Mouse (Mus musculus) left cerebral cortex, adult 2 months (tissue): ENCODE measurements around the gene Ncbp1. TPM values are rescaled to one million over a fixed set of nuclear protein-coding genes. Genes with fewer than 3 reads are reported as not detected.

Source experiments
- DNase-seq, 2 experiments: peaks; one replicate each; pipeline ENCODE4 v3.0.0; 2021 to 2022; ENCODE audit warnings: low spot score in 2 of 2, mixed read lengths in 1 of 2; ENCODE audit errors: extremely low spot score in 1 of 2
- H3K27ac ChIP-seq: fragments of 200-600 bp; 2 replicates; pipeline ENCODE4 v1.8.1; 2022
- H3K4me3 ChIP-seq: fragments of 200-600 bp; 2 replicates; pipeline ENCODE4 v1.8.1; 2022
- CTCF ChIP-seq: fragments of 200-600 bp; IDR thresholded peaks from 2 replicates; pipeline ENCODE4 v1.8.1; 2022; ENCODE audit warnings: antibody characterized with exemption, mild to moderate bottlenecking, moderate library complexity
- intact Hi-C: fragments of 180-260 bp; cut with DNase I; formaldehyde crosslinking; loops from one replicate; pipeline ENCODE4 v1.15.1; 2025
- long read RNA-seq, 2 experiments: library from polyadenylated mRNA; stranded (forward); transcript quantifications; one replicate each; pipeline ENCODE4 v2.0.0; 2021; ENCODE audit warnings: borderline mapping rate in 2 of 2
- total RNA-seq, 2 experiments: library from RNA; stranded (reverse); gene quantifications; 2 replicates each; pipeline ENCODE4 v1.2.3; 2021

The Ncbp1 gene
- 10 to 100 TPM; 47.4 to 49.5 TPM for total RNA-seq
- long read RNA-seq, experiment 1, transcript Ncbp1-201 (23 exons, 3,010 nt), result major isoform, 26 of 29 reads
- long read RNA-seq, experiment 1, partial matches to known transcripts, result 1 of 29 reads
- long read RNA-seq, experiment 1, other reads (novel, unspliced or antisense), result 2 of 29 reads
- long read RNA-seq, experiment 2, transcript Ncbp1-201 (23 exons, 3,010 nt), result major isoform, 22 of 30 reads
- long read RNA-seq, experiment 2, partial matches to known transcripts, result 1 of 30 reads
- long read RNA-seq, experiment 2, other reads (novel, unspliced or antisense), result 7 of 30 reads

GRCm38 (mm10) chr4:46138287-46139222 is at the start of gene Ncbp1, which contains the start of gene Tstd2:
TSS of gene Ncbp1 (plus strand) at chr4:46138613.
TSS of gene Tstd2 (minus strand) at chr4:46138694.
- Histone ChIP-seq H3K27ac (peak within 1 kb of the TSS; percentile 97), H3K4me3 (peak within 1 kb of the TSS; percentile 90)
- intact Hi-C loops, result no loop called here
- DNase-seq, result peak; percentile 89 to 91
- no peak for TF ChIP-seq CTCF

DNA sequence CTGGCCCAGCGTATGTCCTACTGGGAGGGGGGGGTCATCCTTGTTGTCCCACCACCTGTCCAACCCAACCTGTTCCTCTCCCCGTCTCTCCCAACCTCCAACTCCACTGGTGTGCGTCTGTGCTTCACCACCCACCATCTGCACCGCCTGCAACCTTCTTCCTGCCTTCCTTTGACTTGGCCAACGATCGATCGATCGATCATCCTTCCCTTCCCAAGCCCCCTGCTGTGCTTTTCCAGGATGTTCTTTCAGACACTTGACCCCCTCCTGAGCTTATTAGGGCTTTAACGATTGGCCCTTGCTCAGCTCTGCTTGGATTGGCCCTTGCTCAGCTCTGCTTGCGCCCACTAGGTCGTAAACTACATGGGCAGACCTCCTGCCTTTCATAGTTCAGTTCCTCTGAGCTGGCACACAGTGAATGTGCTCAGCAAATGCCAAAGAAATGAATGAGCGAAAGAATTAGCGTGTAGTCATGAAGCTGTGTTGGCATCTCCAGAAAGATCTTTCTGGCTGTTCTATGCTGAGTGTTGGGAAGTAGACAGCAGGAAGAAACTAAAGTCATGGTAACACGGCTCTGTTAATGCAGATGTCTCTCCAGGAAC is 48.8 kb upstream of the Ncbp1 start:
- TF ChIP-seq CTCF, result no peak
- intact Hi-C loops, result no loop called here
- H3K4me3 ChIP-seq, result no peak overlapping the region
- DNase-seq, result no peak
- peak overlapping the region; percentile 48 for H3K27ac ChIP-seq

GRCm38 (mm10) chr4:46092429-46093076 is 45.9 kb upstream of the Ncbp1 start:
- intact Hi-C loops, result loop anchor here (1.0 to 2.0 kb wide), 2 partner anchors 31 to 54 kb away; partner anchors contain the start of gene Tmod1
- H3K27ac ChIP-seq, result peak overlapping the region; percentile 71
- no peak for DNase-seq
- TF ChIP-seq CTCF, result no peak; the same call in 1 of the 2 replicates
- H3K4me3 ChIP-seq, result no peak overlapping the region

DNA sequence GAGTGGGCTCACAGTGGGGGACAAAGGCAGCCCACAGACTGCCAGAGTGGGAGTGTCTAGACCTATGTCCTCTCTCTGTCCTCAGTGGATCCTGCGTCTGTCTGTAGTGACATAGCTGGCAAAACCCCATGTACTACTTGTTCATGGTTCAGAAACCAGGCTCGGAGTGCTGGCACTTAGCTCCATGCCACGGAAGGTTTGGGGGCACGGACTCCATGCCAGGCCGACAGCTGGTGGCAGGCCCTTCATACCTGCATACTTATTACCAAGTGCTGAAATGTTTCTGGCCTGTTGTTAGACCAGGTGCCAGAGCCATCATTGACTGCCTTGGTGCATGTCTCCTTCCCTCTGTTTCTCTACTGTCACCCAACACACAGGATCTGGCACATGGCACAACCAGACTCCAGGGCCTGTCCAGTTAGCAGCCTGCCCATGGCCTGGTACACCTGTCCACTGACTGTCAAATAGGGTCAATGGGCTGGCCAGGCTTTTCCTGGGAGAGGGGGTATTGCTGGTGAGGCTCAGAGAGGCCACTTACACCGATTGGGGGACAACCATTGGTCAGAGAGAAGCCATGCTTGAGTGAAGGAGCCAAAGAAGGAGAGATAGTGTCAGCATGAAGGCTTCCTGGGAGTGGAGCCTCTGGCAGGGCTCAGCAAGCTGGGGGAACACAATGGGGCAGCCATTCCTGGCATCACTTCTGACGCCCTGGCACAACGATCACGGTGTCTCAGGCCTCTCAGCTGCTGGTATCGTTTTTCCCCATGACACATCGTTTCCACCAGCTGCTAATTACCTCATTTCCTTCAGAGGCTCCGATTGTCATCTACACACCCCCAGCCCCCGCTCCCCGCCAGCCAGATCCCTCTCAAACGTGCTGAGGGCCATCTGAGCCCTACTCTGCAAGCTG is 43.2 kb upstream of the Ncbp1 start:
- DNase-seq, result no peak
- intact Hi-C loops, result no loop called here
- no peak overlapping the region for H3K4me3 ChIP-seq
- no peak for TF ChIP-seq CTCF
- H3K27ac ChIP-seq, result peak overlapping the region; percentile 40

DNA sequence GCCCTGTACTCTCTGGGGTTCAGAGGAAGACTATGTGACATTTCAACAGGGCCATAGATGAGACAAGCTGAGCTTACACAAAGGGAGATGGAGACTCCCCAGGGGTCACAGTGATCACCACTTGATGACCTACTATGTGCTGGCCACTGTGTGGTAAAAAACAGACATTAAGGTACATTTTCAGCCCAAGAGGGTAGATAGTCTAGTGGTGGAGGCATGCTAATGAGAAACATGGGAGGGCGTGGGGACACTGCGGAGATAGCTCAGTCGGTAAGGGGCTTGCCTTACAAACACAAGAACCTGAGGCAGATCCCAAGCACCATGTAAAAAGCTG is 42.6 kb upstream of the Ncbp1 start:
- intact Hi-C loops, result no loop called here
- no peak overlapping the region; the same call in 1 of the 2 replicates for H3K27ac ChIP-seq
- DNase-seq, result no peak
- TF ChIP-seq CTCF, result no peak
- no peak overlapping the region for H3K4me3 ChIP-seq

- no peak for TF ChIP-seq CTCF
- Histone ChIP-seq H3K4me3 (no peak overlapping the region), H3K27ac (no peak overlapping the region; the same call in 1 of the 2 replicates)
- DNase-seq, result no peak
- intact Hi-C loops, result no loop called here
Measured at GRCm38 (mm10) chr4:46096546-46096945, 41.9 kb upstream of the Ncbp1 start.

GRCm38 (mm10) chr4:46097591-46097990 is 40.8 kb upstream of the Ncbp1 start:
- DNase-seq, result no peak
- Histone ChIP-seq H3K4me3 (no peak overlapping the region), H3K27ac (no peak overlapping the region)
- TF ChIP-seq CTCF, result no peak
- intact Hi-C loops, result no loop called here

- Histone ChIP-seq H3K4me3 (no peak overlapping the region), H3K27ac (peak overlapping the region; percentile 34)
- no peak for TF ChIP-seq CTCF
- intact Hi-C loops, result no loop called here
- DNase-seq, result no peak
Measured at GRCm38 (mm10) chr4:46099132-46099531, 39.3 kb upstream of the Ncbp1 start.

- H3K27ac ChIP-seq, result peak overlapping the region; percentile 75
Measured at GRCm38 (mm10) chr4:46100539-46100938, 37.9 kb upstream of the Ncbp1 start.

DNA sequence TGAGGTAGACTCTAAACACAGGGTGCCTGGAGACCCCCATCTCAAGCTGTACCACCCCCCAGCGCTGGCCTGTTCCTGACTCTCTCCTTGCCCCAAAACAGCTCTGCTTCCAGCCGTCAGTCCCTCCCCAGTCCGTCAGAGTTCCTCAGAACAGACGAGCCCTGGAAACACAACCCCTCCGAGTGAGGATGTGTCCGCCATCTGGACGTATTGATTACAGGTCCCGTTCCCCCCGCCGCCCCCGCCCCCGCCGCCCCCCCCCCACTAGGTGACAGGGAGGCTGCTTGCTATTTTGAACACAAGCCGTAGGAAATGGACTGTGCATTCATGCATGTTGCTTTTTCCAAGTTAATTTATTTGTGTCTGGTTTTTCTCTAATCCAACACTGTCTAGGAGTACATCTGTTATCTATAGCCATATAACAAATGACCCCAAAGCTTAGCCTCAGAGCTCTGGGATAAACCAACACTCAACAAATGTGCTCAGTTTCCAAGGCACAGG is 37.2 kb upstream of the Ncbp1 start:
- no peak for DNase-seq
- no peak for TF ChIP-seq CTCF
- Histone ChIP-seq H3K4me3 (no peak overlapping the region), H3K27ac (peak overlapping the region; percentile 75)
- intact Hi-C loops, result no loop called here

More at GRCm38 (mm10) chr4:46100539-46100938, 37.9 kb upstream of the Ncbp1 start:
- intact Hi-C loops, result no loop called here
- no peak for DNase-seq
- TF ChIP-seq CTCF, result no peak
- H3K4me3 ChIP-seq, result no peak overlapping the region
